Mouse (Mus musculus) embryonic facial prominence, embryonic 10.5 days (tissue): ENCODE data around the gene Heatr4. TPM values are rescaled to one million over a fixed set of nuclear protein-coding genes. Genes with fewer than 3 reads are reported as not detected.

Experiments used
- DNase-seq: peaks from one replicate; pipeline ENCODE4 v3.0.0-alpha.2; 2017; ENCODE audit warnings: low spot score
- H3K27ac ChIP-seq: fragments of 300-500 bp; sonication (generic); replicated peaks from 2 replicates; pipeline ENCODE4 v1.5.1; 2016; ENCODE audit warnings: mild to moderate bottlenecking
- H3K27me3 ChIP-seq: fragments of 300-500 bp; sonication (generic); replicated peaks from 2 replicates; pipeline ENCODE4 v1.6.1; 2016; ENCODE audit warnings: low read depth, mild to moderate bottlenecking; ENCODE audit not compliant: poor library complexity, severe bottlenecking
- H3K36me3 ChIP-seq: fragments of 300-500 bp; sonication (generic); replicated peaks from 2 replicates; pipeline ENCODE4 v1.6.1; 2016; ENCODE audit warnings: mild to moderate bottlenecking, moderate library complexity
- H3K4me1 ChIP-seq: fragments of 300-500 bp; sonication (generic); 2 replicates; pipeline ENCODE4 v1.6.1; 2016
- H3K4me3 ChIP-seq: fragments of 300-500 bp; sonication (generic); 2 replicates; pipeline ENCODE4 v1.5.1; 2016; ENCODE audit warnings: mild to moderate bottlenecking, moderate library complexity
- H3K9me3 ChIP-seq: fragments of 300-500 bp; sonication (generic); 2 replicates; pipeline ENCODE4 v1.6.1; 2016; ENCODE audit warnings: mild to moderate bottlenecking
- WGBS: fragments of 180-500 bp; shearing (Covaris S2); methylation state at CpG from one replicate; pipeline ENCODE4 v1.1.7; 2016; 5-methylcytosine and 5-hydroxymethylcytosine counted together
- polyA plus RNA-seq: library from polyadenylated mRNA; unstranded; fragments of >200 nt; fragmentation: Nextera tagmentation; extraction: Ambion mirVana; gene quantifications from 2 replicates; pipeline ENCODE4 v1.2.1, GENCODE M21; 2016

Gene Heatr4
- polyA plus RNA-seq, 1 experiment from 2014 or later: not detected

DNA sequence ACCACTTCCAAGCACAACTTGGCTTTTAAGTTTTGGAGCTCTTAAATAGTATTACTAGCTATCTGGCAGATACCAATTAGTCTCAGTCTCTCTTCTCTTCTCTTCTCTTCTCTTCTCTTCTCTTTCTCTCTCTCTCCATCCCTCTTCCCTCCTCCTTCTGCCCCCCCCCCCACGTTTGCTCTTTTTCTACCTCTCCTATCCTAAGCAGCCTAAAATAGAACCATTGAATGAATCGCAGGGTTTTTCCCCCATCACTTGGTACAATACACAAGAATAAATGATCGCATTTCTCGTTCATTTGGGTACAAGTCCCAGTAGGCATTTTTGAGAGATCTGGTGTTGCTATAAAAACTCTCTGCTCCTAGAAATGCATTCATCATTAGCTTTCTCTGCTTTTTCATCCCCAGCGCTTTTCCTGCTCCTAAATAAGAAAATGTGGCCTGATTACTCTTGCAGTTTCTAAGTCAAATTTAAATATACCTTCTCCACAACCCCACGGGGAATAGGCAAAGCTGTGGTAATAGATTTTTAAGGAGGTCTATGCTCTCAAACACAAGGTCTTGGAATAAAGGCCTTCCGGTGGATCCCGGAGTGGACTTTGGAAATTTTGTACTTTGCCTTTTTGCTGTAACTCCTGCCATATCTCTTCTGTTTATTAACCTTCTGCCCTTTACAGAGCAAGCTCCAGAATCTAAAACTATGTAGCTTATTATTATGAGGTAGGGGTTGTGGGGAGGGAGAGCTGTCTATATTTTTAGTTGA lies 61.7 kb downstream of the Heatr4 start:
- H3K27ac ChIP-seq: peak overlapping the region; percentile 94
- peak overlapping the region; percentile 90 for H3K4me3 ChIP-seq
- peak; percentile 17 for DNase-seq
- no peaks in the 10 kb centered on the region for H3K27me3 ChIP-seq
- WGBS: 43% methylated on average over 8 of the region's 8 CpGs
- H3K36me3 ChIP-seq: no peaks in the 10 kb centered on the region
- no peaks in the 10 kb centered on the region for H3K9me3 ChIP-seq
- peaks cover 38% of the 10 kb centered on the region for H3K4me1 ChIP-seq

DNA sequence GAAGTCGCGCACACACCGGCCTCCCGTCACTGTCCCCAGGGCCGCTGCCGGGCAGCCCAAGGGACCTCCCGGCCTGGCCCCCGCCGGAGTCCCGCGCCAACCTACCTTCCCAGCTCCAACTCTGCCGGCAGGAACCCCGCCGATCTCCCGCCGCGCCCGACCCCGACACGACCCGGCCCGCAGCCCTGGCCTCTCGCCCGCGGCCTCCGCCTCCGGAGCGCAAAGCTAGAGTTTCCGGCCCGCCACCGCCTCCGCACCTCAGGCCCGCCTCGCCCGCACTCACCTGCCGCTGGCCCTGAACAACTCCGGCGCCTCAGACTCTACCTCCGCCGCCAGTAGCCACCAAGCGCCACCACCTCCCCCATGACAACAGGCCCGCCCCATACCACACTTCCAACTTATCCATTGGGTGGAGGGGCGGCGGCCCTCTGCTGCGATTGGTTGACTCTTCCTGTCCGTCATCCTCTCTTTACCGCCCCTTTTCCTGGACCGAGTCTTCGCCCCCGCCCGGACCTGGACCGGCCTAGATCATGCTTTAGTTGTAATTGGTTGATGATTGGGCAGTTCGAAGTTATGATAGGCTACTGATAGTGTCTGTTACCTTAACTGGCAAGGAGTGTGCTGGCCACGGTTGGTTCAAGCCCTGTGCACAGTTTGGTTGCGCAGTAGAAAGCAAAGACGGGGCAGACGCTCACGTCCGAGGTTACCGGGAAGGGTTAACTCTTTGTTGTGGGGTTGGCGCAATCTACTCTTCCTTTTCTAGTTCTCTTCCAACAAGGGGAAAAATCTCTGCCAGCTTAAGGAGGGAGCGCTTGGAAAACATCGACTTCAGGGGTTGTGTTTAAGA lies 62.9 kb downstream of the Heatr4 start, which contains the start of gene Numb:
Gene Numb (minus strand): TSS at position 400 of the 847 bp plus-strand sequence.
- WGBS: under 1% methylated on average over 63 of the region's 63 CpGs
- peak within 1 kb of the TSS; percentile 94 for H3K27ac ChIP-seq
- H3K27me3 ChIP-seq: no peaks in the 10 kb centered on the region
- no peaks in the 10 kb centered on the region for H3K9me3 ChIP-seq
- peak within 1 kb of the TSS; percentile 90 for H3K4me3 ChIP-seq
- peaks cover 3% of the 10 kb centered on the region for H3K36me3 ChIP-seq
- DNase-seq: peak; percentile 99
- peaks cover 38% of the 10 kb centered on the region for H3K4me1 ChIP-seq

- 1% methylated on average over 31 of the region's 31 CpGs for WGBS
- Histone ChIP-seq H3K4me3 (peak overlapping the region; percentile 90), H3K9me3 (no peaks in the 10 kb centered on the region), H3K36me3 (peaks cover 8% of the 10 kb centered on the region), H3K4me1 (peaks cover 38% of the 10 kb centered on the region), H3K27ac (peak overlapping the region; percentile 94), H3K27me3 (no peaks in the 10 kb centered on the region)
- DNase-seq: peak; percentile 66
Observed at GRCm38 (mm10) chr12:83920721-83921441, 63.8 kb downstream of the Heatr4 start.

GRCm38 (mm10) chr12:83916884-83917283 lies 67.8 kb downstream of the Heatr4 start:
- WGBS: 81% methylated on average over 9 of the region's 9 CpGs
- H3K4me1 ChIP-seq: peaks cover 13% of the 10 kb centered on the region
- no peaks in the 10 kb centered on the region for H3K9me3 ChIP-seq
- DNase-seq: no peak
- H3K4me3 ChIP-seq: no peak overlapping the region
- no peaks in the 10 kb centered on the region for H3K27me3 ChIP-seq
- peaks cover 28% of the 10 kb centered on the region for H3K36me3 ChIP-seq
- no peak overlapping the region for H3K27ac ChIP-seq

DNA sequence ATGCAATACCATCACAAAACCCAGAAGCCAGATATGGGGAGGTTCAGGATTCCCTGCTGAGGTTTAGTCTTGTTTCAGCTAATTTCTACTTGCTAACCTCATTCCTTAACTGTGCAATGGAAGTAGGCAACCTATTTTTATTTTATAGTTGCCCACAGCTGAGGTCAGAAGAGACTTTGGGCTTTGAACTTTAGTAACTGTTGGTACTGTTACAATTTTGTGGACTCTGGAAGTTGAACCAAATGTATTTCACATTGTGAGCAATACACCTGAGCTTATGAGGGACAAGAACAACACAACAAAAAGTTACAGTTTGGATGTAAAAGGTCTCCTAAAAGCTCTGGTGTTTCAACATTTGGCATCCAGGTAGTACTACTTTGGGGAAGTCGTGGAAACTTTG lies 69.9 kb downstream of the Heatr4 start:
- WGBS: 98% methylated on average over 1 of the region's 1 CpGs
- Histone ChIP-seq H3K27ac (no peak overlapping the region), H3K27me3 (no peaks in the 10 kb centered on the region), H3K4me1 (no peaks in the 10 kb centered on the region), H3K9me3 (no peaks in the 10 kb centered on the region), H3K36me3 (peaks cover 28% of the 10 kb centered on the region), H3K4me3 (no peak overlapping the region)
- DNase-seq: no peak

DNA sequence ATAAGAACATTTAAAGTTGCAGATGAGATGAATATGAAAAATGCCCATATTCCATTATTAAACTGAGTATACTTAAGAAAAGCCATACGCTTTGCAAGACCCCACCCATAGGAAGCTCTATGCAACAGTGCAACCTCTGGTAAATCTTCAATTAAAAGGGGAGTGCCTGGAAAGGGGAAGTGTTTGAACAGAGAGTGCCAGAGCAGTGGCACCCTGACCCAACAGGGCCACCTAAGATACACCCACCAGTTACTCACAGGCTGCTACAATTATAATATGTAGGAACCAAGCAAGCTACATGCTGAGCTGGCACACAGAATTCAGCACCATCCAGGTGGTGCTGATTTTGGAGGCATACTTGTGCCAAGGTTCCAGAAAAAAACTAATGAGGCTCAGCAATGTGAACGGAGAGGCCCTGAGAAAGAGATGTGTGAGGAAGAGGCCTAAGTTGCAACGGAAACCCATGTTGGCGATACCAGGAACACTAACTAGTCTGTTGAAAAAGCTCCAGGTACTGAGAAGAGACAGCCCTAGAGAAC lies 70.4 kb downstream of the Heatr4 start:
- no peak for DNase-seq
- H3K9me3 ChIP-seq: no peaks in the 10 kb centered on the region
- H3K4me1 ChIP-seq: no peaks in the 10 kb centered on the region
- H3K36me3 ChIP-seq: peaks cover 28% of the 10 kb centered on the region
- no peaks in the 10 kb centered on the region for H3K27me3 ChIP-seq
- no peak overlapping the region for H3K4me3 ChIP-seq
- no peak overlapping the region for H3K27ac ChIP-seq
- 93% methylated on average over 4 of the region's 4 CpGs for WGBS

DNA sequence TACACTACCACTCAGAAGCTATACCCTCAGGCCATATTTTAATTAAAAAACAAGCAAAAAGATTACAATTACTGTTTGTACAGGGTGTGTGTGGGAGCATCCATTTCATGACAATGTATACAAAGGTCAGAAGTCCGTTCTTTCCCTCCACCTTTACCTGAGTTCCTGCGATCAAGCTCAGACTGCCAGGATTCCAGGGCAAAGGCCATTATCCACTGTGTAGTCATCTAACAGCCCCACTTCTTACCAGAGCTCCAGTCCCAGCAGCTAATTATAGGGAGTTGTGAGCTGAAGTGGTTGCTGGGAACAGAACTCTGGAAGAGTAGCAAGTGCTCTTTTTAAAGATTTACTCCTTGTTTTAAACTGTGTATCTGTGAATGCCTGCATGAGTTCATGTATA lies 74.2 kb downstream of the Heatr4 start:
- peaks cover 28% of the 10 kb centered on the region for H3K36me3 ChIP-seq
- 89% methylated on average over 2 of the region's 2 CpGs for WGBS
- H3K27me3 ChIP-seq: no peaks in the 10 kb centered on the region
- no peak overlapping the region for H3K4me3 ChIP-seq
- DNase-seq: no peak
- H3K9me3 ChIP-seq: no peaks in the 10 kb centered on the region
- H3K4me1 ChIP-seq: no peaks in the 10 kb centered on the region
- H3K27ac ChIP-seq: no peak overlapping the region

Other genes with a start within 250 kb of the Heatr4 start
- 0.10 and 0.29 TPM in 2 replicates for gene Papln, start 221.2 kb downstream of the Heatr4 start, polyA plus RNA-seq
- 39.3 and 41.9 TPM in 2 replicates for gene Numb, start 62.9 kb downstream of the Heatr4 start, polyA plus RNA-seq
- 15.9 and 16.8 TPM in 2 replicates for gene Riox1, start 34.2 kb downstream of the Heatr4 start, polyA plus RNA-seq
- 18.9 and 19.1 TPM in 2 replicates for gene Acot2, start 3.0 kb upstream of the Heatr4 start, polyA plus RNA-seq
- gene Acot1, start 24.6 kb upstream of the Heatr4 start, polyA plus RNA-seq: 21.5 and 29.6 TPM in 2 replicates
- gene Acot4, start 53.5 kb upstream of the Heatr4 start, polyA plus RNA-seq: 0.16 and 0.39 TPM in 2 replicates
- gene Gm49366, start 54.1 kb upstream of the Heatr4 start, polyA plus RNA-seq: not detected in 2 replicates
- 0.23 and 0.25 TPM in 2 replicates for gene Acot3, start 67.3 kb upstream of the Heatr4 start, polyA plus RNA-seq
- not detected in 2 replicates for gene Acot5, start 84.5 kb upstream of the Heatr4 start, polyA plus RNA-seq
- 0.80 and 0.81 TPM in 2 replicates for gene Acot6, start 115.8 kb upstream of the Heatr4 start, polyA plus RNA-seq
- gene Dnal1, start 129.5 kb upstream of the Heatr4 start, polyA plus RNA-seq: 4.1 and 6.7 TPM in 2 replicates
- 1.3 and 1.6 TPM in 2 replicates for gene Pnma1, start 163.6 kb upstream of the Heatr4 start, polyA plus RNA-seq
- 7.3 and 8.2 TPM in 2 replicates for gene Elmsan1, start 234.0 kb upstream of the Heatr4 start, polyA plus RNA-seq